In the genomic region with DNA sequence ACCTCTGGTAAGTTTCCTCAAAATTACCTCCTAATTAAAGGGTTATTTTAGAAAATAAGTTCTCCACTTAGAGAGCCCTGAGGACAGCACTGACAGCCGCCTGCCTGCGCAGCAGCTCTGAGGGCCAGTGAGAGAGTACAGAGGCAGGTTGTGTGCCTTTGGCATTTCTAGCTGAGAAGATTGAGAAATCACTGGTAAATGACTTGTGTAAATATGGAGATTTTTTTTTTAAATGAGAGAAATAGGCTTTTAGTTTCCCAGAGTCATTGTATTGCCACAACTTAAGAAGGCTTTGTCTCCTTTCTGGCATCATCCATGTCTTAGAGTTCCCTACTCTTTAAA, we compare ENCODE assay signal across 32 mouse cellular contexts.
A peak's percentile ranks its signal among the peaks of the same experiment; 100 is the strongest.
DNase-seq lines count a peak whose midpoint lies in the region; ATAC-seq lines count a peak whose summit lies in the region.
"Had no signal": no experiment of that assay in that cellular context is flagged by ENCODE, and none has a peak within 500 bp of the region (broad histone marks: within the 10 kb centered on the region; RNA-seq: fewer than 3 reads in every experiment).

No protein-coding gene starts in this region.

- H3K9me3 ChIP-seq in liver, embryonic 16.5 days (replicated peaks; ENCODE audit: control insufficient read depth, low read length) = no peaks in the 10 kb centered on the region
- no peaks in the 10 kb centered on the region for H3K9me3 ChIP-seq in liver, embryonic 11.5 days (ENCODE audit: control insufficient read depth, low read length)
- H3K9me3 ChIP-seq in midbrain, embryonic 15.5 days = no peaks in the 10 kb centered on the region
- no peaks in the 10 kb centered on the region for H3K9me3 ChIP-seq in midbrain, embryonic 11.5 days (ENCODE audit: control insufficient read depth, low read length)
- H3K9me3 ChIP-seq: embryonic facial prominence, embryonic 10.5 days; embryonic facial prominence, embryonic 15.5 days; forebrain, embryonic 12.5 days; hindbrain, embryonic 12.5 days; limb, embryonic 13.5 days; liver, embryonic 15.5 days; midbrain, embryonic 12.5 days had no signal

- H3K4me3 ChIP-seq in liver, embryonic 16.5 days (ENCODE audit: low read depth, low read length) = no peak overlapping the region
- no peak overlapping the region for H3K4me3 ChIP-seq in liver, embryonic 11.5 days (ENCODE audit: low read depth, low read length)
- H3K4me3 ChIP-seq in midbrain, embryonic 15.5 days = no peak overlapping the region
- no peak overlapping the region for H3K4me3 ChIP-seq in midbrain, embryonic 11.5 days (ENCODE audit: low read depth, low read length)
- H3K4me3 ChIP-seq: embryonic facial prominence, embryonic 10.5 days; embryonic facial prominence, embryonic 15.5 days; forebrain, embryonic 12.5 days; hindbrain, embryonic 12.5 days; limb, embryonic 13.5 days; liver, embryonic 15.5 days; midbrain, embryonic 12.5 days had no signal

- 67% methylated on average over 2 of the region's 2 CpGs for WGBS in liver, embryonic 16.5 days (ENCODE audit: insufficient replicate concordance)
- WGBS in liver, embryonic 11.5 days = 87% methylated on average over 2 of the region's 2 CpGs
- 59% methylated on average over 2 of the region's 2 CpGs for WGBS in midbrain, embryonic 15.5 days
- WGBS in midbrain, embryonic 11.5 days = 48% methylated on average over 2 of the region's 2 CpGs

- H3K4me1 ChIP-seq in liver, embryonic 16.5 days (ENCODE audit: control insufficient read depth, low read depth, low read length) = no peaks in the 10 kb centered on the region; the same call in 1 of the 2 replicates
- H3K4me1 ChIP-seq in liver, embryonic 11.5 days (replicated peaks; ENCODE audit: control insufficient read depth, insufficient read depth, low read length) = no peaks in the 10 kb centered on the region; the same call in none of the 2 replicates
- H3K4me1 ChIP-seq in midbrain, embryonic 15.5 days = peaks cover 30% of the 10 kb centered on the region
- peaks cover 17% of the 10 kb centered on the region for H3K4me1 ChIP-seq in midbrain, embryonic 11.5 days (ENCODE audit: control insufficient read depth, insufficient read depth, low read length)
- H3K4me1 ChIP-seq: liver, embryonic 15.5 days had no signal

- H3K36me3 ChIP-seq in liver, embryonic 16.5 days (ENCODE audit: control insufficient read depth, insufficient read depth) = no peaks in the 10 kb centered on the region
- H3K36me3 ChIP-seq in liver, embryonic 11.5 days (ENCODE audit: control insufficient read depth, insufficient read depth, low read length) = no peaks in the 10 kb centered on the region
- H3K36me3 ChIP-seq in midbrain, embryonic 15.5 days (replicated peaks) = no peaks in the 10 kb centered on the region
- H3K36me3 ChIP-seq in midbrain, embryonic 11.5 days (ENCODE audit: control insufficient read depth, insufficient read depth, low read length) = no peaks in the 10 kb centered on the region
- H3K36me3 ChIP-seq: embryonic facial prominence, embryonic 10.5 days; embryonic facial prominence, embryonic 15.5 days; forebrain, embryonic 12.5 days; hindbrain, embryonic 12.5 days; limb, embryonic 13.5 days; liver, embryonic 15.5 days; midbrain, embryonic 12.5 days had no signal

- no peaks in the 10 kb centered on the region for H3K27me3 ChIP-seq in liver, embryonic 16.5 days (ENCODE audit: control insufficient read depth, insufficient read depth, low read depth, low read length)
- no peaks in the 10 kb centered on the region for H3K27me3 ChIP-seq in liver, embryonic 11.5 days (replicated peaks; ENCODE audit: control insufficient read depth, insufficient read depth, low read length)
- H3K27me3 ChIP-seq in midbrain, embryonic 15.5 days (replicated peaks) = peaks cover 5% of the 10 kb centered on the region; the same call in 1 of the 2 replicates
- H3K27me3 ChIP-seq in midbrain, embryonic 11.5 days (ENCODE audit: control insufficient read depth, insufficient read depth, low read length) = peaks cover 2% of the 10 kb centered on the region; the same call in 1 of the 2 replicates
- H3K27me3 ChIP-seq: embryonic facial prominence, embryonic 15.5 days; liver, embryonic 15.5 days had no signal

- H3K27ac ChIP-seq in liver, embryonic 16.5 days (ENCODE audit: low read length) = no peak overlapping the region
- no peak overlapping the region for H3K27ac ChIP-seq in liver, embryonic 11.5 days (ENCODE audit: low read depth, low read length)
- no peak overlapping the region for H3K27ac ChIP-seq in midbrain, embryonic 15.5 days
- H3K27ac ChIP-seq in midbrain, embryonic 11.5 days (ENCODE audit: low read depth, low read length) = no peak overlapping the region
- H3K27ac ChIP-seq: embryonic facial prominence, embryonic 10.5 days; embryonic facial prominence, embryonic 15.5 days; forebrain, embryonic 12.5 days; hindbrain, embryonic 12.5 days; hindbrain, postnatal 0 days; limb, embryonic 13.5 days; liver, embryonic 15.5 days; midbrain, embryonic 12.5 days had no signal

- no peak overlapping the region for H3K4me2 ChIP-seq in liver, embryonic 16.5 days (ENCODE audit: low read depth, low read length)
- H3K4me2 ChIP-seq in liver, embryonic 11.5 days = no peak overlapping the region
- H3K4me2 ChIP-seq in midbrain, embryonic 15.5 days = no peak overlapping the region
- no peak overlapping the region for H3K4me2 ChIP-seq in midbrain, embryonic 11.5 days
- H3K4me2 ChIP-seq: embryonic facial prominence, embryonic 15.5 days; forebrain, embryonic 12.5 days; heart, embryonic 11.5 days; hindbrain, embryonic 12.5 days; limb, embryonic 13.5 days; liver, embryonic 15.5 days; midbrain, embryonic 12.5 days had no signal

- no peak for DNase-seq in liver, embryonic 11.5 days (ENCODE audit: low spot score)
- no peak for DNase-seq in midbrain, embryonic 11.5 days (ENCODE audit: low spot score, missing footprints)
- peak; percentile 53 for DNase-seq in lung, postnatal 25 days (ENCODE audit: low spot score)
- DNase-seq in urinary bladder, postnatal 10 days (ENCODE audit: low spot score) = no peak
- no peak for DNase-seq in right cerebral cortex, postnatal 4 days
- DNase-seq: adrenal gland, adult 8-10 months; B cell, adult 2 months; cerebellum, adult 8-10 months; cerebellum, postnatal 25 days; gastrocnemius, postnatal 25 days; heart, adult 18-20 months; heart, postnatal 36 days; kidney, adult 2 months; kidney, postnatal 4 days; retina, postnatal 1 day; right cerebral cortex, postnatal 25 days; spleen, adult 18-20 months; thymus, adult 2 months; thymus, postnatal 36 days had no signal

- peak; percentile 67; the same call in 1 of the 2 replicates for ATAC-seq in liver, embryonic 16.5 days (ENCODE audit: low read depth)
- no peak for ATAC-seq in liver, embryonic 11.5 days (replicated peaks; ENCODE audit: low FRiP score)
- 0 out of 2 replicates have a peak, but pooled peaks have one; percentile 37 for ATAC-seq in midbrain, embryonic 15.5 days (replicated peaks)
- no peak for ATAC-seq in midbrain, embryonic 11.5 days (ENCODE audit: low FRiP score)
- ATAC-seq in granulocyte monocyte progenitor cell, adult 5-6 weeks (replicated peaks; ENCODE audit: poor library complexity, severe bottlenecking) = peak; percentile 31; the same call in 1 of the 2 replicates
- ATAC-seq: activated CD4-positive, CD25-positive, alpha-beta regulatory T cell, adult 4 months; hindbrain, postnatal 0 days had no signal

- H3K9ac ChIP-seq in liver, embryonic 16.5 days (ENCODE audit: low read depth, low read length) = no peak overlapping the region
- no peak overlapping the region for H3K9ac ChIP-seq in liver, embryonic 11.5 days (ENCODE audit: low read depth, low read length)
- no peak overlapping the region for H3K9ac ChIP-seq in midbrain, embryonic 15.5 days
- H3K9ac ChIP-seq in midbrain, embryonic 11.5 days (ENCODE audit: low read length) = no peak overlapping the region
- H3K9ac ChIP-seq: embryonic facial prominence, embryonic 15.5 days; forebrain, embryonic 12.5 days; hindbrain, embryonic 12.5 days; limb, embryonic 13.5 days; liver, embryonic 15.5 days; midbrain, embryonic 12.5 days had no signal

Comparison
In these comparisons a context has a peak if more than half of its experiments do, and no peak if none do; other contexts are left out.
1. ATAC-seq: peak in liver, embryonic 16.5 days (single experiment), midbrain, embryonic 15.5 days (single experiment) and granulocyte monocyte progenitor cell, adult 5-6 weeks (single experiment); none in liver, embryonic 11.5 days (single experiment) and midbrain, embryonic 11.5 days (single experiment).